Mouse (Mus musculus): ENCODE data around the gene 3100002H09Rik. TPM values are rescaled to one million over a fixed set of nuclear protein-coding genes. Genes with fewer than 3 reads are reported as not detected.

Gene 3100002H09Rik
- polyA plus RNA-seq, 1 experiment from 2014 or later: not detected

GRCm38 (mm10) chr4:124607166-124607565 lies 3.4 kb downstream of the 3100002H09Rik start:
- Histone ChIP-seq H3K27me3 (replicated peaks; ENCODE audit: control insufficient read depth, insufficient read depth, low read length) (no peaks in the 10 kb centered on the region), H3K9me3 (replicated peaks; ENCODE audit: control insufficient read depth, low read length) (no peaks in the 10 kb centered on the region), H3K4me1 (ENCODE audit: control insufficient read depth, insufficient read depth, low read length) (peaks cover 4% of the 10 kb centered on the region; the same call in 1 of the 2 replicates), H3K27ac (ENCODE audit: low read depth, low read length) (no peak overlapping the region), H3K4me2 (ENCODE audit: low read length) (no peak overlapping the region), H3K4me3 (ENCODE audit: low read depth, low read length) (no peak overlapping the region), H3K9ac (ENCODE audit: low read length) (no peak overlapping the region), H3K36me3 (ENCODE audit: control insufficient read depth, insufficient read depth, low read length) (no peaks in the 10 kb centered on the region)
- peak; percentile 42; the same call in 1 of the 2 replicates for ATAC-seq
- WGBS: 56% methylated on average over 8 of the region's 8 CpGs
- peak; percentile 76 for DNase-seq (ENCODE audit: low spot score)

DNA sequence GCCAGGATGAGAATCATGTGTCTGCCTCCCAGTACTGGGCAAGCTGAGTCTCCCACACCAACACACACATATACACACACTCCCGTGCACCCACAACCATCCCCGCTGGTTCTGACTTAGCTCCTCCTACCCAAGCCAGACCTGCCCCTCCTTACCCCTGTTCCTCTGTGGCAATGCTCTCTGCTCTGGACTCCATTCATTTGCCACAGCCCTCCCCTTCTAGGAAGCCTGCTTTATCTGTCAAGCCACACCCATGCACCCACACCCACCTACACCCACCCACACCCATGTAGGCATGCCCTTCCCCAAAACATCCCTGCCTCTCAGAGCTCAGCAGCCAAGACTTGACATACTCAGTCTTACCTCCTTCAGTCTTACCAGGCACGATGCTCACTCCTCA lies 4.4 kb downstream of the 3100002H09Rik start:
- DNase-seq (ENCODE audit: low spot score): no peak
- Histone ChIP-seq H3K27ac (ENCODE audit: low read depth, low read length) (no peak overlapping the region), H3K9me3 (replicated peaks; ENCODE audit: control insufficient read depth, low read length) (no peaks in the 10 kb centered on the region), H3K4me2 (ENCODE audit: low read length) (no peak overlapping the region), H3K9ac (ENCODE audit: low read length) (no peak overlapping the region), H3K27me3 (replicated peaks; ENCODE audit: control insufficient read depth, insufficient read depth, low read length) (no peaks in the 10 kb centered on the region), H3K4me1 (ENCODE audit: control insufficient read depth, insufficient read depth, low read length) (peaks cover 4% of the 10 kb centered on the region; the same call in 1 of the 2 replicates), H3K4me3 (ENCODE audit: low read depth, low read length) (no peak overlapping the region), H3K36me3 (ENCODE audit: control insufficient read depth, insufficient read depth, low read length) (no peaks in the 10 kb centered on the region)
- no peak for ATAC-seq
- WGBS: 93% methylated on average over 3 of the region's 3 CpGs

DNA sequence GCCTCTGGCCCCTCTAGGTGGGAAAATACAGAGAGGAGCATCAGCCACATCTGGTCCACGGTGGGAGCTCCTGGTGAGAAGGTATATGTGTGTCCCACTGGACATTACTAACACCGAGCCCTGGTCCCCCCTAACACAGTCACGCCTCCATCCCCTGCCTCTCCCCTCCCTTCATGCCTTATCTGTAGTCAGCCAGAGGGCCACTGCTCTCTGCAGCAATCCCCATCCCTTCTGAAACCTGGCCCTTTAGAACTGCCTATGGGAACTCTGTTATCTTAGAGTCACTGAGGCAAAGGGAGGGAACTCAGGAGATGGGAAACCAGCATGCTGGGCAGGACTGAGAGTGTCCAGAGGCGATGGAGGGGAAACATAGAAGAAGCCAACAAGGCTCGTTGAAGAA lies 5.3 kb downstream of the 3100002H09Rik start:
- ATAC-seq (no peak), DNase-seq (ENCODE audit: low spot score) (no peak)
- Histone ChIP-seq H3K36me3 (ENCODE audit: control insufficient read depth, insufficient read depth, low read length) (no peaks in the 10 kb centered on the region), H3K4me2 (ENCODE audit: low read length) (no peak overlapping the region), H3K4me1 (ENCODE audit: control insufficient read depth, insufficient read depth, low read length) (peaks cover 3% of the 10 kb centered on the region; the same call in 1 of the 2 replicates), H3K9me3 (replicated peaks; ENCODE audit: control insufficient read depth, low read length) (no peaks in the 10 kb centered on the region), H3K4me3 (ENCODE audit: low read depth, low read length) (no peak overlapping the region), H3K9ac (ENCODE audit: low read length) (no peak overlapping the region), H3K27ac (ENCODE audit: low read depth, low read length) (no peak overlapping the region), H3K27me3 (replicated peaks; ENCODE audit: control insufficient read depth, insufficient read depth, low read length) (no peaks in the 10 kb centered on the region)
- 65% methylated on average over 5 of the region's 5 CpGs for WGBS

- Histone ChIP-seq H3K4me2 (ENCODE audit: low read length) (no peak overlapping the region), H3K9ac (ENCODE audit: low read length) (no peak overlapping the region), H3K27me3 (replicated peaks; ENCODE audit: control insufficient read depth, insufficient read depth, low read length) (no peaks in the 10 kb centered on the region), H3K4me1 (ENCODE audit: control insufficient read depth, insufficient read depth, low read length) (no peaks in the 10 kb centered on the region), H3K9me3 (replicated peaks; ENCODE audit: control insufficient read depth, low read length) (no peaks in the 10 kb centered on the region), H3K4me3 (ENCODE audit: low read depth, low read length) (no peak overlapping the region), H3K27ac (ENCODE audit: low read depth, low read length) (no peak overlapping the region), H3K36me3 (ENCODE audit: control insufficient read depth, insufficient read depth, low read length) (no peaks in the 10 kb centered on the region)
- ATAC-seq (no peak), DNase-seq (ENCODE audit: low spot score) (no peak)
- 32% methylated on average over 9 of the region's 9 CpGs for WGBS
Observed at GRCm38 (mm10) chr4:124603712-124604111, 6.9 kb downstream of the 3100002H09Rik start.

- Histone ChIP-seq H3K9ac (ENCODE audit: low read length) (no peak overlapping the region), H3K4me3 (ENCODE audit: low read depth, low read length) (no peak overlapping the region), H3K4me1 (ENCODE audit: control insufficient read depth, insufficient read depth, low read length) (peaks cover 33% of the 10 kb centered on the region), H3K36me3 (ENCODE audit: control insufficient read depth, insufficient read depth, low read length) (no peaks in the 10 kb centered on the region), H3K4me2 (ENCODE audit: low read length) (no peak overlapping the region), H3K27ac (ENCODE audit: low read depth, low read length) (no peak overlapping the region), H3K27me3 (replicated peaks; ENCODE audit: control insufficient read depth, insufficient read depth, low read length) (no peaks in the 10 kb centered on the region), H3K9me3 (replicated peaks; ENCODE audit: control insufficient read depth, low read length) (no peaks in the 10 kb centered on the region)
- ATAC-seq (no peak), DNase-seq (ENCODE audit: low spot score) (no peak)
- WGBS: 81% methylated on average over 9 of the region's 9 CpGs
Observed at GRCm38 (mm10) chr4:124595929-124596328, 14.7 kb downstream of the 3100002H09Rik start.

DNA sequence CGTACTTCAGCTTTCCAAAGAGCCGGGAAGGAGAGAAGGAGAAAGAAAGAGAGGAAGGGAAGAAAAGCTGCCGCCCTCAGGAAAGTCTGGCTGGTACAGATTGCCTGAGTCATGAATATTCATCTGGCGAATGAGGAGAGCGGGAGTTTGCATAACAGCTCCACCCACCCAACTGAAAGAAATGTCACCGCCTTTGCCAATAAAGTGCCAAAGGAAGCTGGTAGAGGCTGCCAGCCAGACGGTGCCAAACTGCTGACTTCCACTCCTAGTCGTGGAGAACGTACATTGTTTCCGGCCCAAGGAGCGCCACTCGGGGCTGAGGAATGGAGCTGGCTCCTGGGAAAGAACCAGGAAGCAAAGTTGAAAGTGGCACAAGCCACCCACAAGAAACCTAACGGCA lies 15.7 kb downstream of the 3100002H09Rik start:
- no peak overlapping the region for H3K4me3 ChIP-seq (ENCODE audit: low read depth, low read length)
- H3K9me3 ChIP-seq (replicated peaks; ENCODE audit: control insufficient read depth, low read length): no peaks in the 10 kb centered on the region
- no peaks in the 10 kb centered on the region for H3K27me3 ChIP-seq (replicated peaks; ENCODE audit: control insufficient read depth, insufficient read depth, low read length)
- H3K27ac ChIP-seq (ENCODE audit: low read depth, low read length): peak overlapping the region; percentile 88
- no peaks in the 10 kb centered on the region for H3K36me3 ChIP-seq (ENCODE audit: control insufficient read depth, insufficient read depth, low read length)
- ATAC-seq (peak; percentile 79), DNase-seq (ENCODE audit: low spot score) (peak; percentile 97)
- peaks cover 33% of the 10 kb centered on the region for H3K4me1 ChIP-seq (ENCODE audit: control insufficient read depth, insufficient read depth, low read length)
- WGBS: 7% methylated on average over 13 of the region's 13 CpGs
- peak overlapping the region; percentile 40 for H3K4me2 ChIP-seq (ENCODE audit: low read length)
- H3K9ac ChIP-seq (ENCODE audit: low read length): peak overlapping the region; percentile 41

DNA sequence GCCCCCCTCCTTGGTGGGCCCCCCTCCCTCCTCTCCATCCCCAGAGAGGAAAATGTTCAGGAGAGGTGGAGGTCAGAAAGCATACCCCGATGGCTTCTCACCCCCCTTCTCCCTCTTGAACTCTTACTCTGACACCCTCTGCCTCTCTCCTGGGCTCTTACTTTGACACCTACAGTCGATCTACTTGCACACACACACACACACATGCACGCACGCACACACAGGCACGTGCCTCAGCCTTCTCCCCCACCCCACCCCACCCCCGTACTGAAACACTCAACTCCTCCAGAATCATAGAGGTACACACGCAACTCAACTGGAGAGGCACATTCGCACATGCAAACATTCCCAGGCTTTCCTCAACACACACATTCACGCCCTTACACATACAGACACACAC lies 16.9 kb downstream of the 3100002H09Rik start:
- H3K9me3 ChIP-seq (replicated peaks; ENCODE audit: control insufficient read depth, low read length): no peaks in the 10 kb centered on the region
- no peaks in the 10 kb centered on the region for H3K27me3 ChIP-seq (replicated peaks; ENCODE audit: control insufficient read depth, insufficient read depth, low read length)
- H3K27ac ChIP-seq (ENCODE audit: low read depth, low read length): peak overlapping the region; percentile 67
- H3K9ac ChIP-seq (ENCODE audit: low read length): no peak overlapping the region
- ATAC-seq (peak; percentile 54), DNase-seq (ENCODE audit: low spot score) (peak; percentile 59)
- no peaks in the 10 kb centered on the region for H3K36me3 ChIP-seq (ENCODE audit: control insufficient read depth, insufficient read depth, low read length)
- H3K4me1 ChIP-seq (ENCODE audit: control insufficient read depth, insufficient read depth, low read length): peaks cover 33% of the 10 kb centered on the region
- no peak overlapping the region for H3K4me3 ChIP-seq (ENCODE audit: low read depth, low read length)
- no peak overlapping the region for H3K4me2 ChIP-seq (ENCODE audit: low read length)
- 43% methylated on average over 9 of the region's 9 CpGs for WGBS

DNA sequence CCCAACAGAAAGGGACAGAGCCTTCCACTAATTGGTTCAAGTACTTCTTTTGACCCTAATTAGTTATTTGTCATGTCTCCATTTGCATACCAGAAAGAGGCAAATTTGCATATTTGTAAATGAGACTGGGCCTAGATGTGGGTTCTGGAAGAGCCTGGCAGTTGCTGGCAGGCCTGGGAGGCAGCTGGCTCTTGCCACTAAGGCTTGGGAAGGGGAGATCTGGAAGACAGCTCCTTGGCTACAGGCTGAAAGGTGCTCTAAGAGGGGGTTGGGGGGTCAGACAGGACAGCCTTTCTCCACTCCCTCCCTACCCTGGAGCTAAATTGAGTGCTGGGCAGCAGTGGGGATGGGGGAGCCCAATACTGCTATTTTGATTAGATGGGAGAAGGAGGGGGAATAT lies 17.4 kb downstream of the 3100002H09Rik start:
- no peak overlapping the region for H3K9ac ChIP-seq (ENCODE audit: low read length)
- H3K9me3 ChIP-seq (replicated peaks; ENCODE audit: control insufficient read depth, low read length): no peaks in the 10 kb centered on the region
- H3K36me3 ChIP-seq (ENCODE audit: control insufficient read depth, insufficient read depth, low read length): no peaks in the 10 kb centered on the region
- peak; percentile 88 for DNase-seq (ENCODE audit: low spot score)
- no peak overlapping the region for H3K4me2 ChIP-seq (ENCODE audit: low read length)
- H3K27ac ChIP-seq (ENCODE audit: low read depth, low read length): peak overlapping the region; percentile 67; the same call in 1 of the 2 replicates
- peak; percentile 72 for ATAC-seq
- peaks cover 33% of the 10 kb centered on the region for H3K4me1 ChIP-seq (ENCODE audit: control insufficient read depth, insufficient read depth, low read length)
- no peak overlapping the region for H3K4me3 ChIP-seq (ENCODE audit: low read depth, low read length)
- no peaks in the 10 kb centered on the region for H3K27me3 ChIP-seq (replicated peaks; ENCODE audit: control insufficient read depth, insufficient read depth, low read length)

DNA sequence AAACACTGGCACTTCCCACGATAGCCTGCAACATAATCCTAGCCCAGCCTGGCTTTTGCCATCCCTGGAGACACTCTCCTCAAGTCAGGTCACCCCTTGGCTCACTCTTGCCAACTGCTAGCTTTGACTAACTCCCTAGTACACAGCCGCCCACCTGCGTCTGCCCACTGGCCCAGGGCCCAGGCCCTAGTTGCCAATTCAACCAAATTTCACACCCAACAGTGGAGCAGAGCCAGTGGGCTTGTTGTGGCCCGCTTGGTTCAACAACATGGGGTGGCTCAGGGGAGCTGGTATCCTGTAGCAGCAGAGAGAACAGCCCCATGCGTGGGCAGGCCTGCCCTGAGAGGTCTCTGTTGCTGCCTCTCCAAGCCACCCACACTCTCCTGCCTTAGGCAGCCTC lies 18.4 kb downstream of the 3100002H09Rik start:
- no peak for ATAC-seq

More for the DNA sequence above, 18.4 kb downstream of the 3100002H09Rik start:
- Histone ChIP-seq H3K27me3 (replicated peaks; ENCODE audit: control insufficient read depth, insufficient read depth, low read length) (no peaks in the 10 kb centered on the region), H3K9me3 (replicated peaks; ENCODE audit: control insufficient read depth, low read length) (no peaks in the 10 kb centered on the region), H3K4me2 (ENCODE audit: low read length) (no peak overlapping the region), H3K4me1 (ENCODE audit: control insufficient read depth, insufficient read depth, low read length) (peaks cover 33% of the 10 kb centered on the region), H3K27ac (ENCODE audit: low read depth, low read length) (peak overlapping the region; percentile 67), H3K36me3 (ENCODE audit: control insufficient read depth, insufficient read depth, low read length) (no peaks in the 10 kb centered on the region), H3K9ac (ENCODE audit: low read length) (no peak overlapping the region), H3K4me3 (ENCODE audit: low read depth, low read length) (no peak overlapping the region)
- peak; percentile 55 for DNase-seq (ENCODE audit: low spot score)
- 53% methylated on average over 5 of the region's 5 CpGs for WGBS
